Mouse (Mus musculus) kidney, adult 2 months (tissue): Measurements from ENCODE around the gene Samd3.

Experiments
- CTCF ChIP-seq: fragments of 200-500 bp; conservative IDR thresholded peaks from 2 replicates; pipeline ENCODE4 v1.5.1; 2011; ENCODE audit warnings: low read depth, mild to moderate bottlenecking, control low read depth, low read length, moderate library complexity, mixed read lengths; ENCODE audit not compliant: insufficient read depth, insufficient read length
- POLR2A ChIP-seq: fragments of 200-500 bp; IDR thresholded peaks from one replicate; pipeline ENCODE4 v1.6.1; 2011; ENCODE audit warnings: low read depth, low read length, control low read depth

DNA sequence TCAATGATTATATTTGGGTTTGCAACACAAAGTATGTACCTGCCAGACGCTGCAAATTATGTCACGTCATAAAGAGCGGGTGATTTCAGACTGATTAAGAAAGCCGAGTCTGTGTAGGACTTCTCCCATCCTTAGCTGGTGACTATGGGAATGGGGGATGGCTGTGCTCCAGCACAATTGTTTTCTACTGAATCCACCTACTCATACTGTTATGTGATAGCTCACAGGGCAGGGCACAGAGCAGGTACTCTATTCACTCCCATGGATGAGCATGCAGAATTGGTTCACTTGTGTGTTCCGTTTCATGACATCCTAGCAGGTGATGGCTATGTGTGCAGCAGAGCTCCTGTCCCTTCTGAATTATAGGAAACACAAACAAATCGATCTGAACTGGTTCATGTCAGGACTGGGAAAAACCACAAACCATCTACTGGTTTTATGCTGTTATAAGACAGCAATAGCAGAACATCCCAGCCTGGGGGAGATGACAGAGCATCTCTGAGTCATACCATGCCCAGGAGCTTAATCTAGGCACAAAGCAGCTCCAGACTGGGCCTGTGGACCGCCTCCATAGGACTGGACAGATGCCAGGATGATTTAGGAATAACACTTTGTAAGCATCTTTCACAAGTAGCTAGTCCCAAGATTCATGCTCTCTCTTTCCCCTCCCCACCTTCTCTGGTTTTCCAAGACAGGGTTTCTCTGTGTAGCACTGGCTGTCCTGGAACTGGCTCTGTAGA is 20.1 kb downstream of the Samd3 start:
- TF ChIP-seq CTCF (no peak), POLR2A (no peak)
